Mouse (Mus musculus) E14TG2a.4 (cell line): Measurements from ENCODE around the gene Hnrnpm.
A peak's percentile ranks its signal among the peaks of the same experiment; 100 is the strongest.

ENCODE experiments used
- H3K27me3 ChIP-seq: 2 replicates; pipeline ENCODE4 v1.6.1; 2014; ENCODE audit warnings: low read length, control low read depth; ENCODE audit not compliant: insufficient read depth
- H3K36me3 ChIP-seq: 2 replicates; pipeline ENCODE4 v1.6.1; 2014; ENCODE audit warnings: low read length, control low read depth; ENCODE audit not compliant: insufficient read depth
- H3K4me1 ChIP-seq: replicated peaks from 2 replicates; pipeline ENCODE4 v1.6.1; 2014; ENCODE audit warnings: low read depth, low read length, control low read depth
- H3K4me3 ChIP-seq: replicated peaks from 2 replicates; pipeline ENCODE4 v1.5.1; 2014; ENCODE audit warnings: mild to moderate bottlenecking, low read length
- H3K9me3 ChIP-seq: 2 replicates; pipeline ENCODE4 v1.6.1; 2014; ENCODE audit warnings: low read length, control low read depth
- CTCF ChIP-seq: conservative IDR thresholded peaks from 2 replicates; pipeline ENCODE4 v1.5.1; 2014; ENCODE audit warnings: low read length
- NANOG ChIP-seq: IDR thresholded peaks from 2 replicates; pipeline ENCODE4 v1.6.1; 2014; ENCODE audit warnings: borderline replicate concordance, low read length, mixed read lengths
- POU5F1 ChIP-seq: IDR thresholded peaks from 2 replicates; pipeline ENCODE4 v1.6.1; 2014; ENCODE audit warnings: low read length, borderline replicate concordance

The Hnrnpm gene

GRCm38 (mm10) chr17:33597271-33597670 is 89.4 kb downstream of the Hnrnpm start:
- Histone ChIP-seq H3K4me1 (peaks cover 72% of the 10 kb centered on the region), H3K36me3 (peaks cover 34% of the 10 kb centered on the region), H3K27me3 (no peaks in the 10 kb centered on the region), H3K4me3 (no peak overlapping the region), H3K9me3 (peaks cover 24% of the 10 kb centered on the region)
- TF ChIP-seq NANOG (no peak), POU5F1 (no peak), CTCF (peak; percentile 63)
